Mouse (Mus musculus): ENCODE measurements around the gene Gm8005. TPM values are rescaled to one million over a fixed set of nuclear protein-coding genes. Genes with fewer than 3 reads are reported as not detected.
"Not testable (repeated sequence)": the region's sequence is repeated elsewhere in the genome, so short reads cannot be mapped to it uniquely, and the experiment has no call there.

Gene Gm8005
- polyA plus RNA-seq (2016; fragmentation: Nextera tagmentation; extraction: Ambion mirVana): not detected in 2 replicates

DNA sequence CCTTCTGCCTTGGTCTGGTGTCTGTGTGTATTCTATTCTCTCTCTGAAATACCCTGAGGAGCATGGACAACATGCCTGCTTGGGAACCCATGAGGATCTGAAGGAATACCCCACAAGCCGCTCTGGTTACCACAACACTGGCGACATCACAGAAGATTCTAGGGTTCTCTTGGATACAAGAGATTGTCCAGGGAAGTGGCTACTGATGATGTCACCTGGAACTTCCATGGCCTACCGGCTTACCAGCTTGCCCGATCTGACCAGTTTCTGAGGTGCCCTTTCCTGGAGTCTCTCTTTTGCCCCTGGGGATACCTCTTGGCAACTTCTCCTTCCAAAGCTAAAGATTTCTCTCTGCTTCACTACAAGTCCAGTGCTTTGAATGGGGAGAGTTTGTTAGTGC is at the start of gene Gm8005:
TSS of gene Gm8005 (minus strand) at position 101 of the 400 bp plus-strand sequence.
- not testable (repeated sequence) for H3K9me3 ChIP-seq
- 95% methylated on average over 2 of the region's 4 CpGs for WGBS

DNA sequence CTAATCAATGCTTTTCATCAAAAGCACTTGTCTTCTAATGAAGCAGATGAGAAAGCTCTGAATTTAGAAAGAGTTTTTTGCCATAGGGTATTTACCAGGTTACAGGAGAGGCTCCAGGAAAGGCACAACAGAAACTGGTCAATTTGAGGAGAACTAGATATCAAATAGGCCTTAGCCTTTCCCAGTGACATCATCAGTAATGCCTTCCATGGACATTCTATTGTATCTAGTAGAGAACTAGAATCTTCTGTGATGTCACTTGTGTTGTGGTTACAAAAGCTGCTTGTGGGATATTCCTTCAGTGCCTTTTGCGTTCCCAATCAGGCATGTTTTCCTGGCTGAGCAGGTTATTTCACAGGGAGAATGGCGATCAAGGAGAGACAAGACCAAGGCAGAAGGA is 24.1 kb upstream of the Gm8005 start, which contains the start of gene Gm8011:
TSS of gene Gm8011 (plus strand) at position 301 of the 400 bp plus-strand sequence.
- not testable (repeated sequence) for H3K4me1 ChIP-seq; DNase-seq (ENCODE audit: extremely low spot score, low spot score); H3K27ac ChIP-seq; H3K27me3 ChIP-seq (ENCODE audit: poor library complexity, severe bottlenecking); H3K4me3 ChIP-seq; H3K36me3 ChIP-seq (replicated peaks); H3K9me3 ChIP-seq
- WGBS: 60% methylated on average over 2 of the region's 2 CpGs

More for the DNA sequence above, at the start of gene Gm8005:
- H3K27ac ChIP-seq; DNase-seq (ENCODE audit: extremely low spot score, low spot score); H3K4me3 ChIP-seq; H3K36me3 ChIP-seq (replicated peaks); H3K4me1 ChIP-seq; H3K27me3 ChIP-seq (ENCODE audit: poor library complexity, severe bottlenecking): not testable (repeated sequence)

Other genes starting within 250 kb of the Gm8005 start
- gene Gm3573, start 248.9 kb downstream of the Gm8005 start, polyA plus RNA-seq (2016; fragmentation: Nextera tagmentation; extraction: Ambion mirVana): not detected in 2 replicates
- gene Gm17026, start 179.6 kb downstream of the Gm8005 start, polyA plus RNA-seq (2016; fragmentation: Nextera tagmentation; extraction: Ambion mirVana): not detected in 2 replicates
- not detected in 2 replicates for gene Gm9611, start 142.3 kb downstream of the Gm8005 start, polyA plus RNA-seq (2016; fragmentation: Nextera tagmentation; extraction: Ambion mirVana)
- gene Gm7995, start 129.5 kb downstream of the Gm8005 start, polyA plus RNA-seq (2016; fragmentation: Nextera tagmentation; extraction: Ambion mirVana): not detected in 2 replicates
- not detected in 2 replicates for gene Gm8011, start 24.2 kb upstream of the Gm8005 start, polyA plus RNA-seq (2016; fragmentation: Nextera tagmentation; extraction: Ambion mirVana)
- gene Gm8020, start 62.7 kb upstream of the Gm8005 start, polyA plus RNA-seq (2016; fragmentation: Nextera tagmentation; extraction: Ambion mirVana): not detected in 2 replicates
- not detected in 2 replicates for gene Gm8024, start 84.6 kb upstream of the Gm8005 start, polyA plus RNA-seq (2016; fragmentation: Nextera tagmentation; extraction: Ambion mirVana)
- gene Gm17124, start 160.2 kb upstream of the Gm8005 start, polyA plus RNA-seq (2016; fragmentation: Nextera tagmentation; extraction: Ambion mirVana): not detected in 2 replicates
- gene Gm3633, start 202.2 kb upstream of the Gm8005 start, polyA plus RNA-seq (2016; fragmentation: Nextera tagmentation; extraction: Ambion mirVana): not detected in 2 replicates
- gene Gm10378, start 216.3 kb upstream of the Gm8005 start, polyA plus RNA-seq (2016; fragmentation: Nextera tagmentation; extraction: Ambion mirVana): not detected in 2 replicates